Mouse (Mus musculus): ENCODE data around the gene H2-Ob. TPM values are rescaled to one million over a fixed set of nuclear protein-coding genes. Genes with fewer than 3 reads are reported as not detected.
A peak's percentile ranks its signal among the peaks of the same experiment; 100 is the strongest.
"Not testable (repeated sequence)": the region's sequence is repeated elsewhere in the genome, so short reads cannot be mapped to it uniquely, and the experiment has no call there.

Gene H2-Ob
- polyA plus RNA-seq, 1 experiment from 2014 or later = not detected

DNA sequence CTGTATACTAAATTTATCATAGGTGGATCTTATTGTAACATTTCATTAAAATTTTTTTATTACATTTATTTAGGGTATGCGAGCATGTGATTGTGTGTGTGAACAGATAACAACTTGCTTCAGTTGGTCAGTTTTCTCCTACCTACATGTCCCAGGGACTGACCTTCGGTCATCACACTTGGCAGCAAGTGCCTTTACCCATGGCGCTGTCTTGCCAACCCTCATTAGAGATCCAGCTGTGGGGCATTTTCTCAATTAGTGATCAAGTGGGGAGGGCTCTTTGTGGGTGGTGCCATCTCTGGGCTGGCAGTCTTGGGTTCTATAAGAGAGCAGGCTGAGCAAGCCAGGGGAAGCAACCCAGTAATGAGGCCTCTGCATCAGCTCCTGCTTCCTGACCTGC lies 13.9 kb upstream of the H2-Ob start:
- 0 out of 2 replicates have a peak, but pooled peaks cover 4% of the 10 kb centered on the region for H3K9me3 ChIP-seq (ENCODE audit: control insufficient read depth, low read length)
- H3K4me3 ChIP-seq (replicated peaks; ENCODE audit: low read depth, low read length) = no peak overlapping the region
- DNase-seq (no peak), ATAC-seq (ENCODE audit: low FRiP score, low TSS enrichment) (no peak)
- H3K4me2 ChIP-seq (ENCODE audit: low read length) = no peak overlapping the region
- WGBS = 92% methylated on average over 3 of the region's 3 CpGs
- no peak overlapping the region for H3K9ac ChIP-seq (replicated peaks; ENCODE audit: low read length)
- no peaks in the 10 kb centered on the region for H3K27me3 ChIP-seq (ENCODE audit: control insufficient read depth, insufficient read depth, low read length)
- H3K27ac ChIP-seq (replicated peaks; ENCODE audit: low read depth, low read length) = no peak overlapping the region
- H3K36me3 ChIP-seq (ENCODE audit: control insufficient read depth, insufficient read depth, low read length) = no peaks in the 10 kb centered on the region
- H3K4me1 ChIP-seq (ENCODE audit: control insufficient read depth, insufficient read depth, low read length) = no peaks in the 10 kb centered on the region

GRCm38 (mm10) chr17:34225426-34225825 lies 13.3 kb upstream of the H2-Ob start:
- DNase-seq (no peak), ATAC-seq (ENCODE audit: low FRiP score, low TSS enrichment) (no peak)
- WGBS = 97% methylated on average over 8 of the region's 8 CpGs
- no peaks in the 10 kb centered on the region for H3K4me1 ChIP-seq (ENCODE audit: control insufficient read depth, insufficient read depth, low read length)
- H3K4me2 ChIP-seq (ENCODE audit: low read length) = no peak overlapping the region
- no peak overlapping the region for H3K4me3 ChIP-seq (replicated peaks; ENCODE audit: low read depth, low read length)
- H3K9me3 ChIP-seq (ENCODE audit: control insufficient read depth, low read length) = 0 out of 2 replicates have a peak, but pooled peaks cover 4% of the 10 kb centered on the region
- no peaks in the 10 kb centered on the region for H3K36me3 ChIP-seq (ENCODE audit: control insufficient read depth, insufficient read depth, low read length)
- no peak overlapping the region for H3K9ac ChIP-seq (replicated peaks; ENCODE audit: low read length)
- H3K27me3 ChIP-seq (ENCODE audit: control insufficient read depth, insufficient read depth, low read length) = no peaks in the 10 kb centered on the region
- H3K27ac ChIP-seq (replicated peaks; ENCODE audit: low read depth, low read length) = no peak overlapping the region

GRCm38 (mm10) chr17:34225911-34226310 lies 12.8 kb upstream of the H2-Ob start:
- not testable (repeated sequence) for ATAC-seq (ENCODE audit: low FRiP score, low TSS enrichment); H3K9ac ChIP-seq (replicated peaks; ENCODE audit: low read length); H3K4me3 ChIP-seq (replicated peaks; ENCODE audit: low read depth, low read length); H3K4me2 ChIP-seq (ENCODE audit: low read length); H3K27me3 ChIP-seq (ENCODE audit: control insufficient read depth, insufficient read depth, low read length); H3K4me1 ChIP-seq (ENCODE audit: control insufficient read depth, insufficient read depth, low read length); DNase-seq; H3K9me3 ChIP-seq (ENCODE audit: control insufficient read depth, low read length); H3K36me3 ChIP-seq (ENCODE audit: control insufficient read depth, insufficient read depth, low read length); H3K27ac ChIP-seq (replicated peaks; ENCODE audit: low read depth, low read length)
- WGBS = 96% methylated on average over 13 of the region's 23 CpGs

GRCm38 (mm10) chr17:34230971-34231370 lies 7.7 kb upstream of the H2-Ob start:
- not testable (repeated sequence) for H3K9me3 ChIP-seq (ENCODE audit: control insufficient read depth, low read length); H3K4me3 ChIP-seq (replicated peaks; ENCODE audit: low read depth, low read length); ATAC-seq (ENCODE audit: low FRiP score, low TSS enrichment); DNase-seq; H3K36me3 ChIP-seq (ENCODE audit: control insufficient read depth, insufficient read depth, low read length); H3K9ac ChIP-seq (replicated peaks; ENCODE audit: low read length); H3K4me1 ChIP-seq (ENCODE audit: control insufficient read depth, insufficient read depth, low read length); H3K27ac ChIP-seq (replicated peaks; ENCODE audit: low read depth, low read length); H3K27me3 ChIP-seq (ENCODE audit: control insufficient read depth, insufficient read depth, low read length); H3K4me2 ChIP-seq (ENCODE audit: low read length)
- WGBS = 100% methylated on average over 6 of the region's 9 CpGs

DNA sequence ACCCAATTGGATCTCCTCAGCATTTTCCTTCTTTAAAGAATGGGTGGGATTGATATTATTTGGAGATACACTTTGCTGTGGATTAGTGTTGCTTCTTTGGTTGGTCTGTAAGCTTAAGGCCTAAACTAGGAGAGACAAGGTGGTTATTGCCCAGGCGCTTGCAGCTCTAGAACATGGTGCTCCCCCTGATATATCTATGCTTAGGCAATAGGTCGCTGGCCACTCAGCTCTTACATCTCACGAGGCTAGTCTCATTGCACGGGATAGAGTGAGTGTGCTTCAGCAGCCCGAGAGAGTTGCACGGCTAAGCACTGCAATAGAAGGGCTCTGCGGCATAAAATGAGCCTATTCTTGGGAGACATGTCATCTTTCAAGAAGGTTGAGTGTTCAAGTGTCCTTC lies 6.7 kb upstream of the H2-Ob start:
- DNase-seq; H3K27ac ChIP-seq (replicated peaks; ENCODE audit: low read depth, low read length); H3K9me3 ChIP-seq (ENCODE audit: control insufficient read depth, low read length); H3K4me3 ChIP-seq (replicated peaks; ENCODE audit: low read depth, low read length); H3K4me1 ChIP-seq (ENCODE audit: control insufficient read depth, insufficient read depth, low read length); H3K27me3 ChIP-seq (ENCODE audit: control insufficient read depth, insufficient read depth, low read length); H3K4me2 ChIP-seq (ENCODE audit: low read length); H3K9ac ChIP-seq (replicated peaks; ENCODE audit: low read length); H3K36me3 ChIP-seq (ENCODE audit: control insufficient read depth, insufficient read depth, low read length); ATAC-seq (ENCODE audit: low FRiP score, low TSS enrichment): not testable (repeated sequence)
- WGBS = 90% methylated on average over 3 of the region's 7 CpGs

DNA sequence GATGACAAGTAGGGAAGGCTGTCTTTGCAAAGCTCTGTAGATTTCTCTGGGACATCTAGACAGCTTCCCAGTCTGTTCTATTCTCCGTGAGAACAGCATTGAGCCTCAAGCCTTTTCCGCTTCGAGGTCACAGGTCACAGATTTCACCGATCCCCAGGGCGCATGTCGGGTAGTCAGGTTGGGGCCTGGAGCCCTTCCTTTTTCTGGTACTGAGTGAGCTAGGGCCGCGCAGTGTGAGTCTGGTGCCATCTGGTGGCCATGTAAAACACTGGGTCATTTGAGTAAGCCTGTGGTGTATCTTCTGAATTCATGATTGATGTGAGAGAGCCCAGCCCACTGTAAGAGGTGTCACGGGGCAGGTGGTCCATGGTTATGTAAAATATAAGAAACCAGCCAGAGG lies 3.8 kb upstream of the H2-Ob start:
- 42% methylated on average over 9 of the region's 9 CpGs for WGBS
- no peak overlapping the region for H3K4me2 ChIP-seq (ENCODE audit: low read length)
- H3K4me3 ChIP-seq (replicated peaks; ENCODE audit: low read depth, low read length) = no peak overlapping the region
- DNase-seq (peak; percentile 79), ATAC-seq (ENCODE audit: low FRiP score, low TSS enrichment) (no peak)
- H3K27me3 ChIP-seq (ENCODE audit: control insufficient read depth, insufficient read depth, low read length) = no peaks in the 10 kb centered on the region
- H3K4me1 ChIP-seq (ENCODE audit: control insufficient read depth, insufficient read depth, low read length) = no peaks in the 10 kb centered on the region
- no peak overlapping the region for H3K9ac ChIP-seq (replicated peaks; ENCODE audit: low read length)
- H3K36me3 ChIP-seq (ENCODE audit: control insufficient read depth, insufficient read depth, low read length) = no peaks in the 10 kb centered on the region
- H3K9me3 ChIP-seq (ENCODE audit: control insufficient read depth, low read length) = no peaks in the 10 kb centered on the region
- no peak overlapping the region for H3K27ac ChIP-seq (replicated peaks; ENCODE audit: low read depth, low read length)

DNA sequence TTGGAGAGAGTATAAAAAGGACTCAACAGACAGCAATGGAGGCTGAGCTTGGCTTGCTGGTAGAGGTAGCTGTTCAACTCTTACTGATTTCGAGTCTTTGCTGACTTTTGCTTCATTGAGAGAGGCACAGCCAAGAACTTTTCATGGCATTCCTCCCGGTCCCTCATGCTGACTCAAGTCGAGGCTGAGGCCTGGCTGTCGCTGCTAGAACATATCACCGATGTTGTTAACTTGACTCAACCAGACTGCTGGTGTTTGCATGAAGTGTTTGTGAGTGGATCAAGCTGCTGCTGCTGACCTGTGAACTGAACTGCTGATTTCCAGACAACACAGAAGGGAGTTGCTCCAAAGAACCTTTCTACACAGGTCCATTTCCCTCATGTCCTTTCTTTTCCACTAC lies 2.0 kb upstream of the H2-Ob start:
- no peaks in the 10 kb centered on the region for H3K27me3 ChIP-seq (ENCODE audit: control insufficient read depth, insufficient read depth, low read length)
- H3K36me3 ChIP-seq (ENCODE audit: control insufficient read depth, insufficient read depth, low read length) = no peaks in the 10 kb centered on the region
- ATAC-seq (ENCODE audit: low FRiP score, low TSS enrichment) = no peak
- H3K27ac ChIP-seq (replicated peaks; ENCODE audit: low read depth, low read length) = no peak overlapping the region
- H3K4me1 ChIP-seq (ENCODE audit: control insufficient read depth, insufficient read depth, low read length) = no peaks in the 10 kb centered on the region
- 90% methylated on average over 5 of the region's 5 CpGs for WGBS
- H3K4me3 ChIP-seq (replicated peaks; ENCODE audit: low read depth, low read length) = no peak overlapping the region
- no peak overlapping the region for H3K9ac ChIP-seq (replicated peaks; ENCODE audit: low read length)
- no peak for DNase-seq
- H3K4me2 ChIP-seq (ENCODE audit: low read length) = no peak overlapping the region
- no peaks in the 10 kb centered on the region; the same call in 1 of the 2 replicates for H3K9me3 ChIP-seq (ENCODE audit: control insufficient read depth, low read length)

GRCm38 (mm10) chr17:34237741-34238140 lies 962 bp upstream of the H2-Ob start:
- no peak for DNase-seq
- H3K9ac ChIP-seq (replicated peaks; ENCODE audit: low read length) = no peak overlapping the region
- WGBS = 80% methylated on average over 3 of the region's 3 CpGs

GRCm38 (mm10) chr17:34239601-34240041 lies 918 bp downstream of the H2-Ob start:
- Histone ChIP-seq H3K4me2 (ENCODE audit: low read length) (no peak overlapping the region), H3K27me3 (ENCODE audit: control insufficient read depth, insufficient read depth, low read length) (no peaks in the 10 kb centered on the region), H3K4me3 (replicated peaks; ENCODE audit: low read depth, low read length) (no peak overlapping the region), H3K27ac (replicated peaks; ENCODE audit: low read depth, low read length) (no peak overlapping the region), H3K9me3 (ENCODE audit: control insufficient read depth, low read length) (peaks cover 3% of the 10 kb centered on the region; the same call in 1 of the 2 replicates), H3K36me3 (ENCODE audit: control insufficient read depth, insufficient read depth, low read length) (no peaks in the 10 kb centered on the region), H3K4me1 (ENCODE audit: control insufficient read depth, insufficient read depth, low read length) (no peaks in the 10 kb centered on the region), H3K9ac (replicated peaks; ENCODE audit: low read length) (no peak overlapping the region)
- no peak for ATAC-seq (ENCODE audit: low FRiP score, low TSS enrichment)
- WGBS = 74% methylated on average over 10 of the region's 10 CpGs
- no peak for DNase-seq

More at GRCm38 (mm10) chr17:34237741-34238140, 962 bp upstream of the H2-Ob start:
- Histone ChIP-seq H3K4me1 (ENCODE audit: control insufficient read depth, insufficient read depth, low read length) (no peaks in the 10 kb centered on the region), H3K27ac (replicated peaks; ENCODE audit: low read depth, low read length) (no peak overlapping the region), H3K36me3 (ENCODE audit: control insufficient read depth, insufficient read depth, low read length) (no peaks in the 10 kb centered on the region), H3K27me3 (ENCODE audit: control insufficient read depth, insufficient read depth, low read length) (no peaks in the 10 kb centered on the region), H3K9me3 (ENCODE audit: control insufficient read depth, low read length) (peaks cover 3% of the 10 kb centered on the region; the same call in 1 of the 2 replicates), H3K4me3 (replicated peaks; ENCODE audit: low read depth, low read length) (no peak overlapping the region), H3K4me2 (ENCODE audit: low read length) (no peak overlapping the region)
- no peak for ATAC-seq (ENCODE audit: low FRiP score, low TSS enrichment)
